Mouse (Mus musculus): ENCODE measurements at regions not wholly inside any gene's neighbourhood (a gene's known extent, or its start where the extent isn't known, plus 50 kb on each side); places are given as distances from the start of the nearest gene placed in this dataset.

DNA sequence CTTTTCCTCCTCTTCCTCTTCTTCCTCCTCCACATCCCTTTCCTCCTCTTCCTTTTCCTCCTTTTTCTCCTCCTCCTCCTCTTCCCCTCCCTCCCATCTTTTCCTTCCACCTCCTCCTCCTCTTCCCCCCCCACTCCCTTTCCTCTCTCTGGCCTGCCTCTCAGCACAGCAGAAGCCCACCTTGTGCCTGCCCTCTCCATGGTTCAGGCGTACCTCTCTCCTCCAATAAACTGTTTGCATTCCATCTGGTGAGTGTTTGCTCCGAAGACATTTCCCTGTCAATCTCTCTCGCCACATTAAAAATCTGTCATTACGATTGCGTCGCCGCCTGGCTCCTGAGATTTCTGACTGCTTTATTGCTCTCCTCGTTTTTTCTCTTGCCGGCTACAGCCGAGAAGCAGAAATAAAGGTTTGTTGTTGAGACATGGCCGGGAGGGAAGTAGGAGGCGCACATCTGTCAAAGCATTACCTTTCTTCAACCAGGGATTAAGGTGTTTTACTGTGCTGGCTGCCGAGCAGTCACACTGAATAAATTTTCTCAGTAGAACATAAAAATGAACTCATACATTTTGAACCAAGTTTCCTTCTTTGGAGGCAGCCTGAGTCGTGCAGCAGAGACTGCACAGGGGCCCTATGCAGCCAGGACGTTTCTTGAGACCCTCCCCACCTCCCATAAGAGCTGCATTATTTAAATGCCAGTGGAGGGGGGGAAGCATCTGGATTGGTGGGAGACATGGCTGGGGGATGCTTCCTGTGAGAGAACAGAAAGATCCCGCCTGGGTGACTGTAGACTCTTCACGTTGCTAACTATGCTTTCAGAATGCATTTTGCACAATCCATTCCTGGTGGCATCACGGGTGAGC is 376.3 kb upstream of the 3110018I06Rik start:
- H3K36me3 ChIP-seq (ENCODE audit: control insufficient read depth, insufficient read depth, low read length) = no peaks in the 10 kb centered on the region
- H3K27me3 ChIP-seq (ENCODE audit: control insufficient read depth, insufficient read depth, low read length) = no peaks in the 10 kb centered on the region
- no peak overlapping the region for H3K27ac ChIP-seq (ENCODE audit: control insufficient read depth, insufficient read depth, low read depth, low read length)
- H3K4me1 ChIP-seq (ENCODE audit: control insufficient read depth, insufficient read depth, low read length) = no peaks in the 10 kb centered on the region
- no peak for TF ChIP-seq POLR2A (IDR thresholded peaks at IDR 0.05; ENCODE audit: control insufficient read depth, low read depth, low read length)
- no peak overlapping the region for H3K4me3 ChIP-seq (ENCODE audit: control insufficient read depth, low read depth, low read length)

DNA sequence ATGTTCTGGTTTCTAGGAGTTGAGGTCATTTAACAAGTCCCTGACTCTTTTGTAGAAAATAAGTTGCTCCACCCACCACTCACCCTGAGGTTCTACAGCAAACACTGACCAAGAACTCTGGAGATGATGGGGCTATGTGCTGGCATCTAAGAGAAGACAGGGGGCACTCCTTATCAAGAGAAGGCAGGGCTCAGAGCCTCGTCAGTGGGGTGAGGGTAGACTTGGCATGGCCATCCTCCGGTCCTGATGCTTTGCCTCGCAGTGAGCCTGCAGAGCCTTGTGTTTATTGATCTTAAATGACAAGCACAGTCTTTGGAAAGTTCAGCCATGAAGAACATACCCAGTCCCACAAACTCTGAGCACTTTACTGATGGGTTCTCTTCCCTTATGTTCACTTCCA is 370.1 kb upstream of the 3110018I06Rik start:
- Histone ChIP-seq H3K4me1 (ENCODE audit: control insufficient read depth, insufficient read depth, low read length) (no peaks in the 10 kb centered on the region; the same call in 1 of the 2 replicates), H3K27ac (ENCODE audit: control insufficient read depth, insufficient read depth, low read depth, low read length) (no peak overlapping the region), H3K4me3 (ENCODE audit: control insufficient read depth, low read depth, low read length) (no peak overlapping the region), H3K36me3 (ENCODE audit: control insufficient read depth, insufficient read depth, low read length) (no peaks in the 10 kb centered on the region), H3K27me3 (ENCODE audit: control insufficient read depth, insufficient read depth, low read length) (no peaks in the 10 kb centered on the region)
- no peak for TF ChIP-seq CTCF (IDR thresholded peaks at IDR 0.05; ENCODE audit: control insufficient read depth, insufficient read depth, insufficient replicate concordance, low read depth, low read length)
- TF ChIP-seq POLR2A (IDR thresholded peaks at IDR 0.05; ENCODE audit: control insufficient read depth, low read depth, low read length) = no peak

- TF ChIP-seq CTCF (IDR thresholded peaks at IDR 0.05; ENCODE audit: control insufficient read depth, insufficient read depth, insufficient replicate concordance, low read depth, low read length) (no peak), POLR2A (IDR thresholded peaks at IDR 0.05; ENCODE audit: control insufficient read depth, low read depth, low read length) (no peak)
- H3K27ac ChIP-seq (ENCODE audit: control insufficient read depth, insufficient read depth, low read depth, low read length) = no peak overlapping the region
- H3K4me3 ChIP-seq (ENCODE audit: control insufficient read depth, low read depth, low read length) = no peak overlapping the region
Measured at GRCm38 (mm10) chr12:107119076-107119475, 369.4 kb upstream of the 3110018I06Rik start.

GRCm38 (mm10) chr12:107120486-107121186 is 367.8 kb upstream of the 3110018I06Rik start:
- Histone ChIP-seq H3K4me1 (ENCODE audit: control insufficient read depth, insufficient read depth, low read length) (no peaks in the 10 kb centered on the region; the same call in 1 of the 2 replicates), H3K4me3 (ENCODE audit: control insufficient read depth, low read depth, low read length) (peak overlapping the region; percentile 61), H3K27ac (ENCODE audit: control insufficient read depth, insufficient read depth, low read depth, low read length) (peak overlapping the region; percentile 63), H3K36me3 (ENCODE audit: control insufficient read depth, insufficient read depth, low read length) (no peaks in the 10 kb centered on the region), H3K27me3 (ENCODE audit: control insufficient read depth, insufficient read depth, low read length) (no peaks in the 10 kb centered on the region)
- TF ChIP-seq CTCF (IDR thresholded peaks at IDR 0.05; ENCODE audit: control insufficient read depth, insufficient read depth, insufficient replicate concordance, low read depth, low read length) (no peak), POLR2A (IDR thresholded peaks at IDR 0.05; ENCODE audit: control insufficient read depth, low read depth, low read length) (no peak; the same call in 1 of the 2 replicates)

More at GRCm38 (mm10) chr12:107119076-107119475, 369.4 kb upstream of the 3110018I06Rik start:
- Histone ChIP-seq H3K4me1 (ENCODE audit: control insufficient read depth, insufficient read depth, low read length) (no peaks in the 10 kb centered on the region; the same call in 1 of the 2 replicates), H3K36me3 (ENCODE audit: control insufficient read depth, insufficient read depth, low read length) (no peaks in the 10 kb centered on the region), H3K27me3 (ENCODE audit: control insufficient read depth, insufficient read depth, low read length) (no peaks in the 10 kb centered on the region)

GRCm38 (mm10) chr12:107121990-107122389 is 366.4 kb upstream of the 3110018I06Rik start:
- no peak for TF ChIP-seq POLR2A (IDR thresholded peaks at IDR 0.05; ENCODE audit: control insufficient read depth, low read depth, low read length)
- TF ChIP-seq CTCF (IDR thresholded peaks at IDR 0.05; ENCODE audit: control insufficient read depth, insufficient read depth, insufficient replicate concordance, low read depth, low read length) = no peak
- no peak overlapping the region for H3K4me3 ChIP-seq (ENCODE audit: control insufficient read depth, low read depth, low read length)
- H3K27ac ChIP-seq (ENCODE audit: control insufficient read depth, insufficient read depth, low read depth, low read length) = no peak overlapping the region
- no peaks in the 10 kb centered on the region; the same call in 1 of the 2 replicates for H3K4me1 ChIP-seq (ENCODE audit: control insufficient read depth, insufficient read depth, low read length)
- H3K27me3 ChIP-seq (ENCODE audit: control insufficient read depth, insufficient read depth, low read length) = no peaks in the 10 kb centered on the region
- no peaks in the 10 kb centered on the region for H3K36me3 ChIP-seq (ENCODE audit: control insufficient read depth, insufficient read depth, low read length)

DNA sequence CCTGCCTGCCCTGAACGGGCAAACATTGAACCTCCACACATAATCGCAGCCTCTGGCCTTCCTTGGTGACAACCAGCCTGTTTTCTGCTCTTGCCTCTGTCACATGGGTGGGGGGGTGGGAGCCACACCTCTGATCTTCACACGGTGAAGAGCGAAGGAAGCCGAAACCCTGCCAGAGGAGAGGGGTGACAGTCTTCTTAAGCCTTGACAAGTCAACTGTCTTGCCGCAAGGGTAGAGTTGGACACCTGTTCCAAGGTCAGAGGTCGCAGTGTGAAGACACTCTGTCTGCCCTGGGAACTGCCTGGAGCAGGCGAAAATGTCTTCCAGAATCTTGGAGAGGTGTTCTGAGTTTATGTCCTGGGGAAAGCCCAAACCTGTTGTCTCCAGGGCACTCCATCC is 364.8 kb upstream of the 3110018I06Rik start:
- H3K27me3 ChIP-seq (ENCODE audit: control insufficient read depth, insufficient read depth, low read length) = no peaks in the 10 kb centered on the region
- no peak overlapping the region for H3K27ac ChIP-seq (ENCODE audit: control insufficient read depth, insufficient read depth, low read depth, low read length)
- no peaks in the 10 kb centered on the region for H3K36me3 ChIP-seq (ENCODE audit: control insufficient read depth, insufficient read depth, low read length)
- no peak overlapping the region for H3K4me3 ChIP-seq (ENCODE audit: control insufficient read depth, low read depth, low read length)
- no peak for TF ChIP-seq POLR2A (IDR thresholded peaks at IDR 0.05; ENCODE audit: control insufficient read depth, low read depth, low read length)
- TF ChIP-seq CTCF (IDR thresholded peaks at IDR 0.05; ENCODE audit: control insufficient read depth, insufficient read depth, insufficient replicate concordance, low read depth, low read length) = no peak
- H3K4me1 ChIP-seq (ENCODE audit: control insufficient read depth, insufficient read depth, low read length) = no peaks in the 10 kb centered on the region; the same call in 1 of the 2 replicates

DNA sequence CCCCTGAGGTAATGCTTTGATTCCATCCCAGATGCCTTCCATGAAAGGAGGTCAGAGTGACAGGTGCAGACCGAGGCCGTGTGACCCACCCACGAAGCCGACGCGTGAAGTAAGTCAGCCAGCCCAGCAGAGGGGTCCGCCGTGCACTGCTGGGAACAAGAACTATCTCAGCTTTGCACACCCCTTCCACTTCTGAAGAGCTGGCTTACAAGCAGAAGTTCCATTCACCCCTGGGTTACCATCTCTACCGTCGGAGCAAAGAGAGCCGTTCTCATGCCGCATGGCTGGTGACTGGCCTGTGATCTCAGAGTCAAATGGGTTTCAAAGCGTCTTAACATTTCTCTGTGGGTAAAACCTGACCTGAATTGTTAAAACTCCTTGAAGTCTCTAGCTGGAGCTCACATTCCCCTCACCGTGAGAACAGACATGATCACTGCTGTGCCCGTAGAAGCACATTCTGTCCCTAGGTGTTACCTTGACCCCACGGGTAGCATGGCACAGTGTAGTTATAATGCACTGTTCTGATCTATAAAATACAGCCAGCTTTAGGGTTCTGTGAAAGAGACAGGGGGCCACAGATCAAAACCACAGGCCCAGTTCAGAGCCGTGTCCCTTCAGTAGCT is 364.1 kb upstream of the 3110018I06Rik start:
- H3K27ac ChIP-seq (ENCODE audit: control insufficient read depth, insufficient read depth, low read depth, low read length) = no peak overlapping the region
- H3K36me3 ChIP-seq (ENCODE audit: control insufficient read depth, insufficient read depth, low read length) = no peaks in the 10 kb centered on the region
- no peaks in the 10 kb centered on the region; the same call in 1 of the 2 replicates for H3K4me1 ChIP-seq (ENCODE audit: control insufficient read depth, insufficient read depth, low read length)
- H3K4me3 ChIP-seq (ENCODE audit: control insufficient read depth, low read depth, low read length) = no peak overlapping the region
- TF ChIP-seq CTCF (IDR thresholded peaks at IDR 0.05; ENCODE audit: control insufficient read depth, insufficient read depth, insufficient replicate concordance, low read depth, low read length) (no peak), POLR2A (IDR thresholded peaks at IDR 0.05; ENCODE audit: control insufficient read depth, low read depth, low read length) (no peak)
- H3K27me3 ChIP-seq (ENCODE audit: control insufficient read depth, insufficient read depth, low read length) = no peaks in the 10 kb centered on the region

Data from testis, adult 2 months (tissue).